Mouse (Mus musculus): ENCODE measurements around the gene Nup54. TPM values are rescaled to one million over a fixed set of nuclear protein-coding genes. Genes with fewer than 3 reads are reported as not detected.

The Nup54 gene
- polyA plus RNA-seq, 1 experiment: 15.2 TPM

DNA sequence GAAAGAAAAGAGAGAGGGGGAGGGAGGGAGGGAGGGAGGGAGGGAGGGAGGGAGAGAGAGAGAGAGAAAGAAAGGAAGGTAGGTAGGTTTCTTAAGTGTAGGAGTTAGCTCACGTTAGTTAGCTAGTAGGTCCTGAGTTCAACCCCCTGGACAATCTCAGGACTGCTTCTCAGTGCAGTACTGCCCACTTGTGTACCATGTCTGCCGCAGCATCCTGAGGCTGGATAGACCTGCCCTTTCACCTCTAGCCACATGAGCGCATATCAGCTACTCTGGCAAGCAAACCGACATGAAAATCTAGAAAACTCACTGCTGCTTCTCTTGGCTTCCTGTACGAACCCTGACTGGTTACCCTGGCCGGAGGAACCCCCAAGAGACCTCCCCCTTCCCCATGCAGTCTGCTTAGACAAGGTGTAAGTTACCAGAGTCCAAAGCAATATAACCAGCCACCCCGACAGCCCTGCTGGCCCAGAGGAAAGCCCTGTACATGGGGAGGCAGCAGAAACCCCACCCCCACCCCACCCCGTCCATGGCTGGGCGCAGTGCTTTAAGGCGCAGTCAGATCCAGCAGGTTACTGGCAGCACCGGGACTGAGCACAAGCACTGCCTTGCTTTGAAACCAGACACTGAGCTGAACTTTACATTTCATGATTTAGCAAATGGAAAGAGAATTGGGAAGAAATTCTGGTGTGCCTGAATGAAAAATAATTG, 21.6 kb downstream of the Nup54 start:
- H3K36me3 ChIP-seq (ENCODE audit: control insufficient read depth, insufficient read depth, low read length): no peaks in the 10 kb centered on the region; the same call in 1 of the 2 replicates
- TF ChIP-seq POLR2A (IDR thresholded peaks at IDR 0.05; ENCODE audit: control insufficient read depth, low read depth, low read length) (no peak), CTCF (IDR thresholded peaks at IDR 0.05; ENCODE audit: control insufficient read depth, insufficient read depth, insufficient replicate concordance, low read depth, low read length) (no peak)
- H3K4me1 ChIP-seq (ENCODE audit: control insufficient read depth, insufficient read depth, low read length): no peaks in the 10 kb centered on the region
- H3K4me3 ChIP-seq (ENCODE audit: control insufficient read depth, low read depth, low read length): no peak overlapping the region
- no peak overlapping the region for H3K27ac ChIP-seq (ENCODE audit: control insufficient read depth, insufficient read depth, low read depth, low read length)
- no peaks in the 10 kb centered on the region for H3K27me3 ChIP-seq (ENCODE audit: control insufficient read depth, insufficient read depth, low read length)

DNA sequence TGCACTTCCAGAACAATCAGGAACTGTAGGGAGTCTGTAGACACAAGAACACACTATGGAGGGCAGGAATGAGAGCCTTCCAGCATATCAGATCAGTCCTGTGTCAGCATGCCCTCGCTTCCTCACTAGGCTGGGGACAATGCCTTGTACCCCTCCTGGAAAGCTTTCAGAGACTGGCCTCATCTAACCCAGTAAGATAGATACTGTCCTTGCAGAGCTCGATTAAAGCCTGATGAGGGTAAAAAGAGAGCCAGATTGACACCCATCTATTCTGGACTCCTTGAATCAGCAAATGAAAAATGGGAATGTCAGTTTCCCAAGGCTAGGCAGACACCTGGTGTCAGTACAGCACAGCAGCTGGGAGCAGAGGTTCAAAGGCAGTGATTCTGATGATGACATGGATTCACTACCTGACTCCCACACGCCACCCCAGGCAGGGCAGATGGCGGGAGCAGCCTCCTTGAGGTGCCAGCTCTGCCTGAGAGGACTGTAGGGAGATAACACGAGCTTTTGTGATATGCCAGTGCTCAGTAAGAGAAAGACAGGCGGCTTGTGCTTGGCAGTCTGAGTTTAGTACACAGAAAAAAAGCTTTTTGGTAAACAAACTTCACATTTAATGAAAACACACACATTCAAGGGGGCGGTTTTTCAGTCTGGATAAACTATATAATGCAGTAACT, 23.4 kb downstream of the Nup54 start:
- Histone ChIP-seq H3K4me3 (ENCODE audit: control insufficient read depth, low read depth, low read length) (no peak overlapping the region), H3K27me3 (ENCODE audit: control insufficient read depth, insufficient read depth, low read length) (no peaks in the 10 kb centered on the region), H3K4me1 (ENCODE audit: control insufficient read depth, insufficient read depth, low read length) (no peaks in the 10 kb centered on the region), H3K36me3 (ENCODE audit: control insufficient read depth, insufficient read depth, low read length) (no peaks in the 10 kb centered on the region), H3K27ac (ENCODE audit: control insufficient read depth, insufficient read depth, low read depth, low read length) (no peak overlapping the region)
- TF ChIP-seq POLR2A (IDR thresholded peaks at IDR 0.05; ENCODE audit: control insufficient read depth, low read depth, low read length) (no peak), CTCF (IDR thresholded peaks at IDR 0.05; ENCODE audit: control insufficient read depth, insufficient read depth, insufficient replicate concordance, low read depth, low read length) (no peak)

DNA sequence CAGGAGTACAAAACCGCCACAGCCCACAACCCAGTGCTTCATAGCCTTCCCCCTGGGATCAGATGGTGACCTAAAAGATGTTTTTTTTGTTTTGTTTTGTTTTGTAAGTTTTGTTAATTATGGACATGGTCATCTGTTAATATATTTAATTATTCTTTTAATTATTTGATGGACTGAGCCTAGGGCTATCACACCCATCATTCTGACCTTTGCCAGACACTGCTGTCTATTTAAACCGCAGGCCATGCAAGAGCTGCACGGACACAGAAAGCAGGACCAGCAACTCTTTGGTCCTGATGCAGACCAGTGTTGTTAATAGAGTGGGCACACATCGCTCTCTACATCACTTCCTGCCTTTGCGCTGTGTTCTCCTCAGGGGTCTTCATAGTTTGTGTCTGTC, 24.5 kb downstream of the Nup54 start:
- no peaks in the 10 kb centered on the region for H3K27me3 ChIP-seq (ENCODE audit: control insufficient read depth, insufficient read depth, low read length)
- H3K4me1 ChIP-seq (ENCODE audit: control insufficient read depth, insufficient read depth, low read length): no peaks in the 10 kb centered on the region
- TF ChIP-seq POLR2A (IDR thresholded peaks at IDR 0.05; ENCODE audit: control insufficient read depth, low read depth, low read length) (no peak), CTCF (IDR thresholded peaks at IDR 0.05; ENCODE audit: control insufficient read depth, insufficient read depth, insufficient replicate concordance, low read depth, low read length) (no peak)

DNA sequence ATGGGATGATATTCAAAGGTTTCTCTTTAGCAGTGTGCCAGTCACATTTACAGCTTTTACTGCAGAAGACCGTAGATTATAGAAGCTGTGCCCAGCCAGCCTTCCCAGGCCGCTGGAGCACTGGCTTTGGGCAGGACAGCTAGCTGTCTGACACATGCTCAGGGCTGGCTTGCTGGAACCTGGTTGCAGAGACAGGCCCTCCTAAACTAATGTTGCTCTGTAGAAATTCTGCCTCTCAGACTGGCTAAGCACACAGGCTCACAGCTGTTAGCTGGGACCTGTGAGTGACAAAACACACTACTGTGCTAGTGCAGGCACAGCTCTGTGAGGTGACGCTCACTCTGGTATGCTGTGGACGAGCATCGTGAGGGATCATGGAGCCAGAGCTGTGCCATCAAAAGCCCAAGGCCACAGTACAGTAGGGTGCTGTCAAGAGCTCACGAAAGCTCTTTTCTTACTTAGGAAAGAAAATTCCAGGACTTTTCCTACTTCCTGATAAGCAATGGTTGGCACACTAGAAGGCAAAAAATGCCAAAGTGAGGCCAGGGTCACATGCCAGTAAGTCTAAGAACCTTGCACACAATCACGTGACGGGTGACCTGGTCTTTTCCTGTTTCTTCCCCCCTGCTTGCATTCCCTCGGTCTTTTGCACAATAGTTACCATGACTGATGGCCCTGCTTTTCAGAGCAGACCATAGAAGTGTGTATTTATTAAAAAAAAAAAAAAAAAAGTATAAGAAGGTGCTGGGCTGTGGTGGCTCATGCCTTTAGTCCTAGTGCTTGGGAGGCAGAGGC, 25.5 kb downstream of the Nup54 start:
- TF ChIP-seq CTCF (IDR thresholded peaks at IDR 0.05; ENCODE audit: control insufficient read depth, insufficient read depth, insufficient replicate concordance, low read depth, low read length) (no peak), POLR2A (IDR thresholded peaks at IDR 0.05; ENCODE audit: control insufficient read depth, low read depth, low read length) (no peak)
- H3K27me3 ChIP-seq (ENCODE audit: control insufficient read depth, insufficient read depth, low read length): no peaks in the 10 kb centered on the region
- no peak overlapping the region for H3K27ac ChIP-seq (ENCODE audit: control insufficient read depth, insufficient read depth, low read depth, low read length)
- no peaks in the 10 kb centered on the region for H3K36me3 ChIP-seq (ENCODE audit: control insufficient read depth, insufficient read depth, low read length)
- H3K4me1 ChIP-seq (ENCODE audit: control insufficient read depth, insufficient read depth, low read length): no peaks in the 10 kb centered on the region
- H3K4me3 ChIP-seq (ENCODE audit: control insufficient read depth, low read depth, low read length): no peak overlapping the region

More for the DNA sequence above, 24.5 kb downstream of the Nup54 start:
- H3K36me3 ChIP-seq (ENCODE audit: control insufficient read depth, insufficient read depth, low read length): no peaks in the 10 kb centered on the region
- H3K4me3 ChIP-seq (ENCODE audit: control insufficient read depth, low read depth, low read length): no peak overlapping the region
- H3K27ac ChIP-seq (ENCODE audit: control insufficient read depth, insufficient read depth, low read depth, low read length): no peak overlapping the region

DNA sequence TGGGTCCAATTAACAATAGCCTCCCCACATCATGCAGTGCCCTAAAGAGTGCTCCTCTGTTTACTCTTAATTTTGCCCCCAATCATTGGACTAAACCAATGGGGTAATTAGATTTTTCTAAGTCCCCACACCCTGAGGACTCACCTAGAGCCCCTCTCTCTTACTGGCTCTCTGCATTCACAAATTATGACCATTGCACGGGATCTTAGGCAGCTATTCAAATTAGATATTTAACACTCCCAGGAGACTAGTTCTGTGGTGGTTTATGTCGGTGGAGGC, 30.7 kb downstream of the Nup54 start:
- TF ChIP-seq CTCF (IDR thresholded peaks at IDR 0.05; ENCODE audit: control insufficient read depth, insufficient read depth, insufficient replicate concordance, low read depth, low read length): no peak
- TF ChIP-seq POLR2A (IDR thresholded peaks at IDR 0.05; ENCODE audit: control insufficient read depth, low read depth, low read length): no peak
- no peaks in the 10 kb centered on the region for H3K4me1 ChIP-seq (ENCODE audit: control insufficient read depth, insufficient read depth, low read length)
- no peak overlapping the region for H3K4me3 ChIP-seq (ENCODE audit: control insufficient read depth, low read depth, low read length)
- H3K36me3 ChIP-seq (ENCODE audit: control insufficient read depth, insufficient read depth, low read length): no peaks in the 10 kb centered on the region; the same call in 1 of the 2 replicates
- no peaks in the 10 kb centered on the region for H3K27me3 ChIP-seq (ENCODE audit: control insufficient read depth, insufficient read depth, low read length)
- H3K27ac ChIP-seq (ENCODE audit: control insufficient read depth, insufficient read depth, low read depth, low read length): no peak overlapping the region

DNA sequence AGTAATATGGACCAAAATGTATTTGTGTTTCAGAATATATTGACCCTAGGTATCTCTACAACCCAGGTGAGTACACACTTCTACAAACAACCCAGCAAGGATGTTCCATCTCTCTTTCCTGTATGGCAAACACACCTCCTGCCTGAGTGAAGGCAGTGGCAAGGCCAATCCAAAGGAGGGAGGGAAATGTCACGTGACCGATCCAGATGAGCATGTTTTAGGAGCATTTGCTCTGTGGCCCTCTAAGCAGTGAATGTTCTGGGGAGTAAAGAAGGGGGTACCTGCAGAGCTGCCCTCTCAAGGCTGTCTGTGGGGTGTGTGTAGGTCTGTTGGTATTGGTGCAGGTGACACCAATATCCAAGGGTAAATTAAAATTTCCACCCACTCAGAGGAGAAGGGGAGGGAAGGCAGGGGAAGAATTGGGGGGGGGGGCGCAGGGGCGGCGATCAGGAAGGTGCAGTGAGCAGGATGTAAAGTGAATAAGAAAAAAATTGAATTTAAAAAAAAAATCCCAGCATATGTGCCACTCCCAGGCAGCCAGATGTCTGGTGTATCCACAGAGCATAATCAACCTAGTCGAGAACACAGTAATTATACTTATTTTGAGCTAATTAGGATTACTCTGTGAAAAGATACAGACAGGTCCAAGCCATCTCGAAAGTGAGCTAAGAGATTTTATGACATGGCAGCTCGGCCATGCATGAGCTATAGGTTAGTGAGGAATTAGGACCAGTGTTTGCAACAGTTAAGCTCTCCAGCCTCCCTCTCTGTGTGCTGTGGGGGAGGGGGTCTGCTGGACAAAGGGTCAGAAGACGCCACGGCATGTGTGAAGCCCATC, 31.2 kb downstream of the Nup54 start:
- Histone ChIP-seq H3K27me3 (ENCODE audit: control insufficient read depth, insufficient read depth, low read length) (no peaks in the 10 kb centered on the region), H3K27ac (ENCODE audit: control insufficient read depth, insufficient read depth, low read depth, low read length) (no peak overlapping the region), H3K4me3 (ENCODE audit: control insufficient read depth, low read depth, low read length) (no peak overlapping the region), H3K36me3 (ENCODE audit: control insufficient read depth, insufficient read depth, low read length) (no peaks in the 10 kb centered on the region; the same call in 1 of the 2 replicates), H3K4me1 (ENCODE audit: control insufficient read depth, insufficient read depth, low read length) (no peaks in the 10 kb centered on the region)
- TF ChIP-seq CTCF (IDR thresholded peaks at IDR 0.05; ENCODE audit: control insufficient read depth, insufficient read depth, insufficient replicate concordance, low read depth, low read length) (no peak), POLR2A (IDR thresholded peaks at IDR 0.05; ENCODE audit: control insufficient read depth, low read depth, low read length) (no peak)
